Mouse (Mus musculus) midbrain, postnatal 0 days (tissue): Measurements from ENCODE around the gene Srp68. TPM values are rescaled to one million over a fixed set of nuclear protein-coding genes. Genes with fewer than 3 reads are reported as not detected.
A peak's percentile ranks its signal among the peaks of the same experiment; 100 is the strongest.

Experiments
- ATAC-seq: fragments of 200-750 bp; cut with Nextera tagmentation; 2 replicates; pipeline ENCODE4 v1.8.0; 2017; ENCODE audit warnings: moderate number of reproducible peaks, mild to moderate bottlenecking, moderate TSS enrichment, moderate library complexity; ENCODE audit not compliant: low FRiP score
- DNase-seq: peaks from one replicate; pipeline ENCODE4 v3.0.0-alpha.2; 2015; ENCODE audit warnings: low spot score
- H3K27ac ChIP-seq: fragments of 300-500 bp; sonication (generic); 2 replicates; pipeline ENCODE4 v1.5.1; 2014; ENCODE audit warnings: low read depth, mild to moderate bottlenecking, low read length, mixed read lengths
- H3K27me3 ChIP-seq: fragments of 300-500 bp; sonication (generic); 2 replicates; pipeline ENCODE4 v1.6.1; 2014; ENCODE audit warnings: low read length, control low read depth, mixed read lengths; ENCODE audit not compliant: insufficient read depth
- H3K36me3 ChIP-seq: fragments of 300-500 bp; sonication (generic); 2 replicates; pipeline ENCODE4 v1.6.1; 2014; ENCODE audit warnings: low read length, control low read depth, mixed read lengths; ENCODE audit not compliant: insufficient read depth
- H3K4me1 ChIP-seq: fragments of 300-500 bp; sonication (generic); 2 replicates; pipeline ENCODE4 v1.6.1; 2014; ENCODE audit warnings: mild to moderate bottlenecking, control low read depth, antibody characterized with exemption, low read length, mixed read lengths; ENCODE audit not compliant: insufficient read depth
- H3K4me2 ChIP-seq: fragments of 300-500 bp; sonication (generic); 2 replicates; pipeline ENCODE4 v1.6.1; 2014; ENCODE audit warnings: low read depth, mild to moderate bottlenecking, low read length, mixed read lengths; ENCODE audit not compliant: poor library complexity, severe bottlenecking
- H3K4me3 ChIP-seq: fragments of 300-500 bp; sonication (generic); 2 replicates; pipeline ENCODE4 v1.5.1; 2014; ENCODE audit warnings: low read depth, mild to moderate bottlenecking, low read length, moderate library complexity
- H3K9ac ChIP-seq: fragments of 300-500 bp; sonication (generic); replicated peaks from 2 replicates; pipeline ENCODE4 v1.6.1; 2014; ENCODE audit warnings: mild to moderate bottlenecking, low read length, moderate library complexity, mixed read lengths; ENCODE audit not compliant: poor library complexity, severe bottlenecking
- H3K9me3 ChIP-seq: fragments of 300-500 bp; sonication (generic); 2 replicates; pipeline ENCODE4 v1.6.1; 2016; ENCODE audit warnings: low read length, control low read depth
- CTCF ChIP-seq: IDR thresholded peaks from 2 replicates; pipeline ENCODE4 v1.5.1; 2016; ENCODE audit warnings: antibody characterized with exemption, mild to moderate bottlenecking
- WGBS: fragments of 180-500 bp; shearing (Covaris S2); extraction: QIAGEN DNeasy Blood & Tissue Kit; methylation state at CpG from one replicate; pipeline ENCODE4 v1.1.7; 2014; 5-methylcytosine and 5-hydroxymethylcytosine counted together
- polyA plus RNA-seq: library from polyadenylated mRNA; unstranded; fragments of >200 nt; fragmentation: Nextera tagmentation; extraction: Ambion mirVana; gene quantifications from 2 replicates; pipeline ENCODE4 v1.2.1, GENCODE M21; 2015
- total RNA-seq: library from RNA; depleted of rRNA; stranded (reverse); fragments of >200 nt; gene quantifications from 2 replicates; pipeline ENCODE4 v1.2.3, GENCODE M21; 2014

Srp68 gene
- total and polyA plus RNA-seq, 2 experiments from 2014 or later: 17.7 to 47.9 TPM

- H3K4me1 ChIP-seq: 0 out of 2 replicates have a peak, but pooled peaks cover 3% of the 10 kb centered on the region
- no peaks in the 10 kb centered on the region for H3K36me3 ChIP-seq
- H3K9me3 ChIP-seq: no peaks in the 10 kb centered on the region; the same call in 1 of the 2 replicates
- no peak overlapping the region for H3K9ac ChIP-seq
- H3K4me2 ChIP-seq: no peak overlapping the region
- 29% methylated on average over 4 of the region's 4 CpGs for WGBS
- H3K27ac ChIP-seq: no peak overlapping the region
- H3K27me3 ChIP-seq: peaks cover 44% of the 10 kb centered on the region
- no peak overlapping the region for H3K4me3 ChIP-seq
- peak; percentile 73 for TF ChIP-seq CTCF
- DNase-seq: peak; percentile 41
- no peak for ATAC-seq
Measured at GRCm38 (mm10) chr11:116219885-116220284, 54.1 kb downstream of the Srp68 start.

GRCm38 (mm10) chr11:116218737-116219400 is 55.1 kb downstream of the Srp68 start:
- Histone ChIP-seq H3K4me1 (0 out of 2 replicates have a peak, but pooled peaks cover 3% of the 10 kb centered on the region), H3K27ac (peak overlapping the region; percentile 32; the same call in 1 of the 2 replicates), H3K36me3 (no peaks in the 10 kb centered on the region), H3K4me3 (no peak overlapping the region), H3K27me3 (peaks cover 38% of the 10 kb centered on the region), H3K4me2 (no peak overlapping the region), H3K9me3 (no peaks in the 10 kb centered on the region; the same call in 1 of the 2 replicates), H3K9ac (no peak overlapping the region)
- ATAC-seq (peak; percentile 76), DNase-seq (peak; percentile 92)
- TF ChIP-seq CTCF: no peak
- 44% methylated on average over 7 of the region's 7 CpGs for WGBS

- TF ChIP-seq CTCF: no peak
- no peak overlapping the region for H3K4me2 ChIP-seq
Measured at GRCm38 (mm10) chr11:116218263-116218662, 55.8 kb downstream of the Srp68 start.

GRCm38 (mm10) chr11:116216549-116216948 is 57.5 kb downstream of the Srp68 start:
- no peak overlapping the region for H3K4me3 ChIP-seq
- peaks cover 3% of the 10 kb centered on the region; the same call in 1 of the 2 replicates for H3K36me3 ChIP-seq
- no peak overlapping the region for H3K4me2 ChIP-seq
- H3K4me1 ChIP-seq: 0 out of 2 replicates have a peak, but pooled peaks cover 3% of the 10 kb centered on the region
- no peak overlapping the region for H3K9ac ChIP-seq
- H3K9me3 ChIP-seq: no peaks in the 10 kb centered on the region; the same call in 1 of the 2 replicates
- peaks cover 16% of the 10 kb centered on the region for H3K27me3 ChIP-seq
- TF ChIP-seq CTCF: no peak
- ATAC-seq (no peak), DNase-seq (no peak)
- 82% methylated on average over 11 of the region's 11 CpGs for whole genome bisulfite sequencing
- H3K27ac ChIP-seq: no peak overlapping the region

More at GRCm38 (mm10) chr11:116218263-116218662, 55.8 kb downstream of the Srp68 start:
- H3K27me3 ChIP-seq: peaks cover 32% of the 10 kb centered on the region
- H3K4me1 ChIP-seq: 0 out of 2 replicates have a peak, but pooled peaks cover 3% of the 10 kb centered on the region
- H3K9me3 ChIP-seq: no peaks in the 10 kb centered on the region; the same call in 1 of the 2 replicates
- WGBS: 83% methylated on average over 2 of the region's 2 CpGs
- peak; percentile 11 for DNase-seq
- 0 out of 2 replicates have a peak overlapping the region, but pooled peaks have one; percentile 1 for H3K27ac ChIP-seq
- H3K9ac ChIP-seq: no peak overlapping the region
- ATAC-seq: no peak
- no peaks in the 10 kb centered on the region for H3K36me3 ChIP-seq
- no peak overlapping the region for H3K4me3 ChIP-seq

- no peaks in the 10 kb centered on the region for H3K9me3 ChIP-seq
- H3K27ac ChIP-seq: no peak overlapping the region
- H3K4me3 ChIP-seq: no peak overlapping the region
- 0 out of 2 replicates have a peak, but pooled peaks cover 3% of the 10 kb centered on the region for H3K4me1 ChIP-seq
- DNase-seq: no peak
- TF ChIP-seq CTCF: no peak
- WGBS: 94% methylated on average over 6 of the region's 6 CpGs
- ATAC-seq: no peak
- H3K36me3 ChIP-seq: peaks cover 3% of the 10 kb centered on the region; the same call in 1 of the 2 replicates
- H3K27me3 ChIP-seq: peaks cover 10% of the 10 kb centered on the region
- no peak overlapping the region for H3K9ac ChIP-seq
- no peak overlapping the region for H3K4me2 ChIP-seq
Measured at GRCm38 (mm10) chr11:116215991-116216390, 58.0 kb downstream of the Srp68 start.

- no peak overlapping the region for H3K27ac ChIP-seq
- H3K27me3 ChIP-seq: 0 out of 2 replicates have a peak, but pooled peaks cover 3% of the 10 kb centered on the region
- no peaks in the 10 kb centered on the region for H3K9me3 ChIP-seq
- H3K4me2 ChIP-seq: no peak overlapping the region
- H3K36me3 ChIP-seq: peaks cover 3% of the 10 kb centered on the region; the same call in 1 of the 2 replicates
- peak; percentile 19 for DNase-seq
- no peak overlapping the region for H3K4me3 ChIP-seq
- ATAC-seq: no peak
- no peak overlapping the region for H3K9ac ChIP-seq
- H3K4me1 ChIP-seq: 0 out of 2 replicates have a peak, but pooled peaks cover 3% of the 10 kb centered on the region
- 82% methylated on average over 7 of the region's 7 CpGs for WGBS
- TF ChIP-seq CTCF: peak; percentile 49
Measured at GRCm38 (mm10) chr11:116215181-116215580, 58.8 kb downstream of the Srp68 start.
